Mouse (Mus musculus): ENCODE measurements around the gene 4933434E20Rik.

GRCm38 (mm10) chr3:90004091-90004796 is 47.2 kb upstream of the 4933434E20Rik start:
- TF ChIP-seq POLR2A (IDR thresholded peaks at IDR 0.05; ENCODE audit: borderline replicate concordance, extremely low read depth, insufficient read depth, insufficient read length, poor library complexity, severe bottlenecking) (no peak), CTCF (IDR thresholded peaks at IDR 0.05; ENCODE audit: borderline replicate concordance, extremely low read depth, insufficient read depth, insufficient read length) (no peak)

Data from brain, embryonic 14.5 days (tissue).